Mouse (Mus musculus) CH12.LX (cell line): ENCODE results near the gene Hbp1. TPM values are rescaled to one million over a fixed set of nuclear protein-coding genes. Genes with fewer than 3 reads are reported as not detected.

Experiments
- DNase-seq: peaks from one replicate; pipeline ENCODE4 v3.0.0-alpha.2; 2013; ENCODE audit errors: extremely low read depth
- H3K27ac ChIP-seq: 2 replicates; pipeline ENCODE4 v1.5.1; 2012; ENCODE audit warnings: low read depth, mild to moderate bottlenecking, control low read depth, moderate library complexity; ENCODE audit not compliant: insufficient read depth
- H3K27me3 ChIP-seq: replicated peaks from 2 replicates; pipeline ENCODE3; 2012; ENCODE audit warnings: inconsistent platforms
- H3K36me3 ChIP-seq, 2 experiments: replicated peaks in 1 of 2; 2 replicates each; pipeline versions ENCODE3 to v1.6.1; 2012; ENCODE audit warnings: inconsistent platforms in 1 of 2, low read length in 1 of 2, mild to moderate bottlenecking in 1 of 2, mixed read lengths in 1 of 2, moderate library complexity in 1 of 2; ENCODE audit not compliant: control insufficient read depth in 1 of 2, insufficient read depth in 1 of 2
- H3K4me1 ChIP-seq, 2 experiments: 2 replicates each; pipeline ENCODE4 v1.6.1; 2012; ENCODE audit warnings: inconsistent platforms in 1 of 2, moderate library complexity in 1 of 2; ENCODE audit not compliant: insufficient read depth in 2 of 2, control insufficient read depth in 1 of 2
- H3K4me2 ChIP-seq: 2 replicates; pipeline ENCODE4 v1.6.1; 2012; ENCODE audit warnings: low read depth, mild to moderate bottlenecking, control low read depth; ENCODE audit not compliant: poor library complexity, insufficient read depth, severe bottlenecking
- H3K4me3 ChIP-seq, 3 experiments: fragments of 150-350 bp in 1 of 3; sonication (generic) in 1 of 3; replicated peaks in 1 of 3; 2 replicates each; pipeline versions ENCODE3 to v1.5.1; 2011 to 2012; ENCODE audit warnings: low read depth in 2 of 3, low read length in 2 of 3, mild to moderate bottlenecking in 2 of 3, moderate library complexity in 2 of 3, control low read depth in 1 of 3, improper control_type of control experiment in 1 of 3, inconsistent platforms in 1 of 3, mixed read lengths in 1 of 3; ENCODE audit not compliant: poor library complexity in 1 of 3
- H3K79me2 ChIP-seq: replicated peaks from 2 replicates; pipeline ENCODE4 v1.6.1; 2012; ENCODE audit warnings: mild to moderate bottlenecking, moderate library complexity; ENCODE audit not compliant: control insufficient read depth, poor library complexity, insufficient read depth, severe bottlenecking; ENCODE audit errors: extremely low read depth
- H3K9ac ChIP-seq: 2 replicates; pipeline ENCODE4 v1.6.1; 2012; ENCODE audit warnings: low read depth, mild to moderate bottlenecking, control low read depth, moderate library complexity; ENCODE audit not compliant: insufficient read depth
- H3K9me3 ChIP-seq: replicated peaks from 2 replicates; pipeline ENCODE3; 2012; ENCODE audit warnings: low read length, inconsistent platforms, mixed read lengths
- BHLHE40 ChIP-seq: IDR thresholded peaks from 2 replicates; pipeline ENCODE4 v1.6.1; 2011; ENCODE audit warnings: mild to moderate bottlenecking, low read depth, low read length, improper control_type of control experiment
- CHD1 ChIP-seq: IDR thresholded peaks from 2 replicates; pipeline ENCODE4 v1.6.1; 2012; ENCODE audit warnings: low read depth, low read length, improper control_type of control experiment, inconsistent platforms
- CHD2 ChIP-seq: IDR thresholded peaks from 2 replicates; pipeline ENCODE4 v1.6.1; 2011; ENCODE audit warnings: low read length, improper control_type of control experiment
- CTCF ChIP-seq, 2 experiments: IDR thresholded peaks in 1 of 2; conservative IDR thresholded peaks in 1 of 2; 2 replicates each; pipeline ENCODE4 v1.5.1; 2011 to 2012; ENCODE audit warnings: low read depth in 2 of 2, low read length in 2 of 2, improper control_type of control experiment in 1 of 2, inconsistent platforms in 1 of 2, mild to moderate bottlenecking in 1 of 2, moderate library complexity in 1 of 2
- E2F4 ChIP-seq: IDR thresholded peaks from 2 replicates; pipeline ENCODE4 v1.6.1; 2011; ENCODE audit warnings: low read depth, low read length, improper control_type of control experiment; ENCODE audit not compliant: insufficient replicate concordance
- ELF1 ChIP-seq: IDR thresholded peaks from 2 replicates; pipeline ENCODE4 v1.6.1; 2014; ENCODE audit warnings: low read depth, mild to moderate bottlenecking, inconsistent platforms, low read length, improper control_type of control experiment
- EP300 ChIP-seq: IDR thresholded peaks from 2 replicates; pipeline ENCODE4 v1.6.1; 2011; ENCODE audit warnings: low read length, improper control_type of control experiment
- ETS1 ChIP-seq: conservative IDR thresholded peaks from 2 replicates; pipeline ENCODE4 v1.6.1; 2012; ENCODE audit warnings: low read depth, mild to moderate bottlenecking, inconsistent platforms, low read length, improper control_type of control experiment, moderate library complexity
- GABPA ChIP-seq: IDR thresholded peaks from 2 replicates; pipeline ENCODE4 v1.6.1; 2012; ENCODE audit warnings: low read depth, low read length, improper control_type of control experiment, inconsistent platforms; ENCODE audit not compliant: insufficient replicate concordance
- HCFC1 ChIP-seq: IDR thresholded peaks from 2 replicates; pipeline ENCODE4 v1.6.1; 2012; ENCODE audit warnings: low read depth, mild to moderate bottlenecking, inconsistent platforms, low read length, improper control_type of control experiment
- IRF4 ChIP-seq: IDR thresholded peaks from 2 replicates; pipeline ENCODE4 v1.6.1; 2014; ENCODE audit warnings: low read depth, mild to moderate bottlenecking, inconsistent platforms, low read length, improper control_type of control experiment
- JUN ChIP-seq: IDR thresholded peaks from 2 replicates; pipeline ENCODE4 v1.6.1; 2011; ENCODE audit warnings: low read depth, mild to moderate bottlenecking, low read length, improper control_type of control experiment, moderate library complexity; ENCODE audit not compliant: insufficient read depth
- JUND ChIP-seq: conservative IDR thresholded peaks from 2 replicates; pipeline ENCODE4 v1.6.1; 2011; ENCODE audit warnings: low read depth, low read length, improper control_type of control experiment
- KAT2A ChIP-seq: IDR thresholded peaks from 2 replicates; pipeline ENCODE4 v1.6.1; 2012; ENCODE audit warnings: low read length, improper control_type of control experiment, inconsistent platforms; ENCODE audit not compliant: insufficient replicate concordance
- MAFK ChIP-seq: IDR thresholded peaks from 2 replicates; pipeline ENCODE4 v1.6.1; 2011; ENCODE audit warnings: low read length, improper control_type of control experiment; ENCODE audit not compliant: insufficient replicate concordance
- MAX ChIP-seq: IDR thresholded peaks from 2 replicates; pipeline ENCODE4 v1.6.1; 2011; ENCODE audit warnings: low read length, improper control_type of control experiment
- MAZ ChIP-seq: IDR thresholded peaks from 2 replicates; pipeline ENCODE4 v1.6.1; 2012; ENCODE audit warnings: low read depth, mild to moderate bottlenecking, inconsistent platforms, low read length, improper control_type of control experiment, moderate library complexity
- MXI1 ChIP-seq: IDR thresholded peaks from 2 replicates; pipeline ENCODE4 v1.6.1; 2011; ENCODE audit warnings: mild to moderate bottlenecking, low read depth, low read length, improper control_type of control experiment
- MYC ChIP-seq: IDR thresholded peaks from 2 replicates; pipeline ENCODE4 v1.6.1; 2011; ENCODE audit warnings: low read depth, mild to moderate bottlenecking, improper control_type of control experiment, low read length
- NELFE ChIP-seq: IDR thresholded peaks from 2 replicates; pipeline ENCODE4 v1.6.1; 2011; ENCODE audit warnings: low read depth, low read length, improper control_type of control experiment
- NRF1 ChIP-seq: IDR thresholded peaks from 2 replicates; pipeline ENCODE4 v1.6.1; 2014; ENCODE audit warnings: low read depth, mild to moderate bottlenecking, inconsistent platforms, low read length, improper control_type of control experiment, moderate library complexity
- PAX5 ChIP-seq: IDR thresholded peaks from 2 replicates; pipeline ENCODE4 v1.6.1; 2012; ENCODE audit warnings: low read length, inconsistent platforms, mixed read lengths
- POLR2A ChIP-seq: IDR thresholded peaks from 2 replicates; pipeline ENCODE4 v1.6.1; 2011; ENCODE audit warnings: low read depth, mild to moderate bottlenecking, improper control_type of control experiment, low read length
- POLR2AphosphoS2 ChIP-seq: IDR thresholded peaks from 2 replicates; pipeline ENCODE4 v1.6.1; 2011; ENCODE audit warnings: low read depth, low read length, improper control_type of control experiment
- RAD21 ChIP-seq: IDR thresholded peaks from 2 replicates; pipeline ENCODE4 v1.6.1; 2011; ENCODE audit warnings: low read depth, mild to moderate bottlenecking, low read length, improper control_type of control experiment, moderate library complexity
- RCOR1 ChIP-seq: conservative IDR thresholded peaks from 2 replicates; pipeline ENCODE4 v1.6.1; 2012; ENCODE audit warnings: low read depth, mild to moderate bottlenecking, inconsistent platforms, low read length, improper control_type of control experiment
- SIN3A ChIP-seq: IDR thresholded peaks from 2 replicates; pipeline ENCODE4 v1.6.1; 2012; ENCODE audit warnings: low read length, improper control_type of control experiment, inconsistent platforms
- SMC3 ChIP-seq: IDR thresholded peaks from 2 replicates; pipeline ENCODE4 v1.6.1; 2011; ENCODE audit warnings: low read depth, low read length, improper control_type of control experiment
- TBP ChIP-seq: conservative IDR thresholded peaks from 2 replicates; pipeline ENCODE4 v1.6.1; 2011; ENCODE audit warnings: low read depth, low read length, improper control_type of control experiment
- TCF12 ChIP-seq: IDR thresholded peaks from 2 replicates; pipeline ENCODE4 v1.6.1; 2014; ENCODE audit warnings: low read depth, mild to moderate bottlenecking, inconsistent platforms, low read length, improper control_type of control experiment
- UBTF ChIP-seq: IDR thresholded peaks from 2 replicates; pipeline ENCODE4 v1.6.1; 2012; ENCODE audit warnings: low read depth, mild to moderate bottlenecking, inconsistent platforms, low read length, improper control_type of control experiment, moderate library complexity
- USF1 ChIP-seq: IDR thresholded peaks from 2 replicates; pipeline ENCODE4 v1.6.1; 2014; ENCODE audit warnings: low read depth, mild to moderate bottlenecking, inconsistent platforms, low read length, improper control_type of control experiment
- USF2 ChIP-seq: conservative IDR thresholded peaks from 2 replicates; pipeline ENCODE4 v1.6.1; 2011; ENCODE audit warnings: low read depth, low read length, improper control_type of control experiment
- ZC3H11A ChIP-seq: IDR thresholded peaks from 2 replicates; pipeline ENCODE4 v1.6.1; 2012; ENCODE audit warnings: low read depth, mild to moderate bottlenecking, inconsistent platforms, low read length, improper control_type of control experiment
- ZKSCAN1 ChIP-seq: IDR thresholded peaks from 2 replicates; pipeline ENCODE4 v1.6.1; 2012; ENCODE audit warnings: low read depth, inconsistent platforms, low read length, improper control_type of control experiment, borderline replicate concordance
- ZMIZ1 ChIP-seq: IDR thresholded peaks from 2 replicates; pipeline ENCODE4 v1.6.1; 2012; ENCODE audit warnings: low read depth, mild to moderate bottlenecking, inconsistent platforms, low read length, improper control_type of control experiment
- ZNF384 ChIP-seq: IDR thresholded peaks from 2 replicates; pipeline ENCODE4 v1.6.1; 2012; ENCODE audit warnings: low read depth, low read length, improper control_type of control experiment, inconsistent platforms
- dilution Hi-C: fragments of 300-500 bp; cut with MboI; formaldehyde crosslinking; loops from 2 replicates; pipeline ENCODE4 v1.14.3; 2020; ENCODE audit warnings: low sequenced_read_pairs; ENCODE audit not compliant: extremely low pct_unique_long_range_greater_than_20kb, extremely low pct_ligation_motif_present
- in situ Hi-C: fragments of 300-500 bp; cut with MboI; formaldehyde crosslinking; loops from 3 replicates; pipeline ENCODE4 v1.14.3; 2019; ENCODE audit warnings: low sequenced_read_pairs, low pct_ligation_motif_present, low pct_unique_long_range_greater_than_20kb, mixed read lengths
- polyA plus RNA-seq: library from polyadenylated mRNA; unstranded; fragments of >175 nt; gene quantifications from 2 replicates; pipeline ENCODE4 v1.2.1, GENCODE M21; 2012; ENCODE audit warnings: low read depth; ENCODE audit not compliant: insufficient read length
- total RNA-seq, 2 experiments: library from RNA; depleted of rRNA; stranded (reverse); fragments of 300-350 nt in 1 of 2; fragments of >200 nt in 1 of 2; gene quantifications; 2 replicates each; pipeline ENCODE4 v1.2.3; 2012 to 2014

Gene Hbp1
- total and polyA plus RNA-seq, 3 experiments = 16.0 to 24.4 (median 17.0) TPM

DNA sequence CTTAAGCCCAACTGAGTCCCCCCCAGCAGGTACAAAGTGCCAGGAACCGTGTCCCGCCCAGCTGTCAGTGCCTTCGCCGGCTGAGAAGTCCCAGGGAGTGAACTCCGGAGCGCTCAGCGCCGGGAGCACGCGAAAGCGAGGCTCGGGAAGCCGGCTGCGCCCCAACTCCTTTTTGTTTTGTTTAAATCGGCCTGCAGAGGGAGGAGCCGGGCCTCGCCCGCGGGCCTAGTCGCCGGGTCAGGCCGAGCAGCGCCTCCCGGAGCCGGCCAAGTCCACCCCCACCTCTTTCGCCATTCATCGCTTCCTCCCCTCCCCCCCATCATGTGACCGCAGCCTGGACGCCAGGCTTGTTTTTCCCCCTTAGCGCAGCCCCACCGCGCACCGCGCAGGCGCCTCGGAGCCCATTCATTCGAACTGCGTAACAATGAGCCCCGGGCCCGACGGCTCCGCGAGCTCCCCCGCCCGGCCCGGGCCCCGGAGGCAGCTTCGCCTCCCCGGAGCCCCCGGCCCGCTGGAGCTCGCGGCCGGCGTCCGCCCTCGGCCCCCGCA is 1.1 kb downstream of the Hbp1 start:
- TF ChIP-seq MYC (no peak), ZNF384 (no peak), CHD1 (no peak), SIN3A (peak; percentile 62; the same call in 1 of the 2 replicates), MAFK (no peak), JUND (no peak), USF2 (peak; percentile 70; the same call in 1 of the 2 replicates), TBP (no peak), JUN (no peak), UBTF (peak; percentile 84), RAD21 (no peak), ETS1 (peak; percentile 63), POLR2A (peak; percentile 60; the same call in 1 of the 2 replicates), EP300 (no peak), MAX (peak; percentile 65; the same call in 1 of the 2 replicates), POLR2AphosphoS2 (no peak), ZKSCAN1 (no peak), HCFC1 (peak; percentile 70), IRF4 (peak; percentile 61; the same call in 1 of the 2 replicates), NELFE (peak; percentile 45; the same call in 1 of the 2 replicates), RCOR1 (0 out of 2 replicates have a peak, but pooled peaks have one; percentile 34), USF1 (peak; percentile 92), BHLHE40 (peak; percentile 84), MXI1 (peak; percentile 57; the same call in 1 of the 2 replicates), NRF1 (peak; percentile 89), ZC3H11A (no peak), SMC3 (no peak), TCF12 (peak; percentile 61; the same call in 1 of the 2 replicates), GABPA (no peak), PAX5 (no peak), E2F4 (no peak), ELF1 (peak; percentile 47; the same call in 1 of the 2 replicates), MAZ (peak; percentile 81; the same call in 1 of the 2 replicates), CHD2 (peak; percentile 90), ZMIZ1 (no peak), KAT2A (0 out of 2 replicates have a peak, but pooled peaks have one; percentile 21), CTCF (conservative IDR thresholded peaks at IDR 0.05 in 1 of 2, IDR thresholded peaks at IDR 0.05 in 1 of 2; ENCODE audit: low read depth in 2 of 2, low read length in 2 of 2) (peak in 1 of 2 experiments; percentile 28; a peak in 2 of 4 replicates)
- peak overlapping the region; percentile 99 for H3K9ac ChIP-seq
- peak overlapping the region; percentile 92; the same call in 1 of the 2 replicates for H3K27ac ChIP-seq
- H3K4me3 ChIP-seq = peak overlapping the region; percentile 66 to 88 (median 83)
- peak; percentile 90 for DNase-seq
- H3K4me2 ChIP-seq = no peak overlapping the region
- peaks cover 2 to 26% of the 10 kb centered on the region in 2 experiments for H3K4me1 ChIP-seq
- in situ Hi-C loops (loop anchor here (25.0 kb wide), 1 partner anchor 437 kb away; no protein-coding TSS in a partner anchor), dilution Hi-C loops (no loop called here)
- H3K79me2 ChIP-seq = peaks cover 39% of the 10 kb centered on the region
- no peaks in the 10 kb centered on the region for H3K27me3 ChIP-seq
- H3K9me3 ChIP-seq = no peaks in the 10 kb centered on the region
- peaks cover 0 to 8% of the 10 kb centered on the region in 2 experiments for H3K36me3 ChIP-seq
